Mouse (Mus musculus) midbrain, embryonic 12.5 days (tissue): Measurements from ENCODE around the gene Ppp1r13b. TPM values are rescaled to one million over a fixed set of nuclear protein-coding genes. Genes with fewer than 3 reads are reported as not detected.

Experiments used
- ATAC-seq: fragments of 200-750 bp; cut with Nextera tagmentation; 2 replicates; pipeline ENCODE4 v1.8.0; 2017; ENCODE audit warnings: low read depth, moderate TSS enrichment, moderate library complexity; ENCODE audit not compliant: low FRiP score
- H3K27ac ChIP-seq: fragments of 300-500 bp; sonication (generic); replicated peaks from 2 replicates; pipeline ENCODE4 v1.5.1; 2016; ENCODE audit warnings: mild to moderate bottlenecking
- H3K27me3 ChIP-seq: fragments of 300-500 bp; sonication (generic); 2 replicates; pipeline ENCODE4 v1.6.1; 2016; ENCODE audit warnings: mild to moderate bottlenecking
- H3K36me3 ChIP-seq: fragments of 300-500 bp; sonication (generic); 2 replicates; pipeline ENCODE4 v1.6.1; 2016
- H3K4me1 ChIP-seq: fragments of 300-500 bp; sonication (generic); 2 replicates; pipeline ENCODE4 v1.6.1; 2016
- H3K4me2 ChIP-seq: fragments of 300-500 bp; sonication (generic); replicated peaks from 2 replicates; pipeline ENCODE4 v1.6.1; 2016; ENCODE audit warnings: mild to moderate bottlenecking, moderate library complexity
- H3K4me3 ChIP-seq: fragments of 300-500 bp; sonication (generic); 2 replicates; pipeline ENCODE4 v1.5.1; 2016; ENCODE audit warnings: mild to moderate bottlenecking
- H3K9ac ChIP-seq: fragments of 300-500 bp; sonication (generic); replicated peaks from 2 replicates; pipeline ENCODE4 v1.6.1; 2016; ENCODE audit warnings: mild to moderate bottlenecking, moderate library complexity
- H3K9me3 ChIP-seq: fragments of 300-500 bp; sonication (generic); 2 replicates; pipeline ENCODE4 v1.6.1; 2016; ENCODE audit warnings: mild to moderate bottlenecking
- WGBS: fragments of 180-500 bp; shearing (Covaris S2); methylation state at CpG from one replicate; pipeline ENCODE4 v1.1.7; 2016; 5-methylcytosine and 5-hydroxymethylcytosine counted together
- polyA plus RNA-seq: library from polyadenylated mRNA; unstranded; fragments of >200 nt; fragmentation: Nextera tagmentation; extraction: Ambion mirVana; gene quantifications from 2 replicates; pipeline ENCODE4 v1.2.1, GENCODE M21; 2016

Gene Ppp1r13b
- polyA plus RNA-seq, 1 experiment from 2014 or later = 11.6 TPM

DNA sequence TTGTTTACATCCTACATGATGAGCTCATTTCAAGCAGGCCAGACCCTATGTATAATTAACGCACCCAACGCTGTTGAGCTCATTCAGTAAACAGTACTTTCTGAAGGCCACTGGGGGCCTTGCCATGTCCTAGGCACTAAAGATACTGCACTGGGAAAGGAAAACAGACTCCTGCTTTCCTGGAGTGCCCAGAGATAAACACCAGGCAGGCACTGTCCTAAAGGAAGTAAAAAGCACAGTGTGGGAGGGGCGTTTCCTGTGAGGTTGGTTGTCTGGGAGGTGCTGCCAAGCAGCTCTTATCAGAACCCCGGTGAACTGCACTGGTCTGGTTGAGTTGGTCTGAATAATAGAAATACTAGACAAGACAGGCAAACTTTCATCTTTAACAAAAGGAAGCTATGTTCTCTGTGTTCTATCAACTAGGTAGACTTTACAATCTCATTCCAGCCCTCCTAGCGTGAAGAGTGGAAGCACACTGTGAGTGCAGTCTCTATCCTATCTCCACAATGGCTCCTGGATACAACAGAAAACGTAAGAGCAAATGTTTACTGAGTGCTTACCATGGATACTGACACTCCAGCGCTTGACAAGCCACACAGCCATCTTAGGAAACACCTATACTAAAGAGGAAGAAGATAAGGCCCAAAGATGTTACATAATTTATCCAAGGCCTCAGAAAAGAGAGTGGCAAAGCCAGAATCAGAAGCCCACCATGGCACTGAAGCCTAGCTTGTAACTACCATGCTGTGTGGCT, 10.8 kb downstream of the Ppp1r13b start:
- no peaks in the 10 kb centered on the region for H3K36me3 ChIP-seq
- 62% methylated on average over 7 of the region's 7 CpGs for WGBS
- H3K9ac ChIP-seq = no peak overlapping the region

DNA sequence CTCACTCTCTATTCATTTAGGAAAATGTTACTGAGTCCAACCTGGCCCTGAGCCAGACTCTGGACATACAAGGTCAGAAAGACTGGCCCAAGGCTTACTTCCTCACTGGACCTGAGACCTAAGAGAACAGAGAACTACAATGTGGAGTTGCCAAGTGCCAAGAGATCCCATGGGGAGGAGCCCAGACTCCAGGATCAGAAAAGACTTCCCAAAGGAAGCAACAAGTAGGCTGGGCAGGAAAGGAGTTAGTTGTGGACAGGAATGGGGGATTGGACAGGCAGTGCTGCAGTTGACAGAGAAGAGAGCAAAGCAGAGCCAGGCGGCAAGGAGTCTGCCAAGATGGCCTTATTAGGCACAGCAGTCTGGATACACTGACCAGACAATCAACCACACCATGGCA, 13.8 kb downstream of the Ppp1r13b start:
- no peak for ATAC-seq
- no peak overlapping the region for H3K4me3 ChIP-seq
- H3K9ac ChIP-seq = no peak overlapping the region
- no peaks in the 10 kb centered on the region for H3K36me3 ChIP-seq
- no peak overlapping the region for H3K4me2 ChIP-seq
- H3K9me3 ChIP-seq = no peaks in the 10 kb centered on the region
- H3K4me1 ChIP-seq = no peaks in the 10 kb centered on the region
- 72% methylated on average over 1 of the region's 1 CpGs for WGBS
- H3K27ac ChIP-seq = no peak overlapping the region
- 0 out of 2 replicates have a peak, but pooled peaks cover 4% of the 10 kb centered on the region for H3K27me3 ChIP-seq

More for the DNA sequence above, 10.8 kb downstream of the Ppp1r13b start:
- H3K27ac ChIP-seq = no peak overlapping the region
- no peak overlapping the region for H3K4me3 ChIP-seq
- H3K4me2 ChIP-seq = no peak overlapping the region
- 0 out of 2 replicates have a peak, but pooled peaks cover 4% of the 10 kb centered on the region for H3K27me3 ChIP-seq
- no peak for ATAC-seq
- no peaks in the 10 kb centered on the region for H3K9me3 ChIP-seq
- no peaks in the 10 kb centered on the region for H3K4me1 ChIP-seq

DNA sequence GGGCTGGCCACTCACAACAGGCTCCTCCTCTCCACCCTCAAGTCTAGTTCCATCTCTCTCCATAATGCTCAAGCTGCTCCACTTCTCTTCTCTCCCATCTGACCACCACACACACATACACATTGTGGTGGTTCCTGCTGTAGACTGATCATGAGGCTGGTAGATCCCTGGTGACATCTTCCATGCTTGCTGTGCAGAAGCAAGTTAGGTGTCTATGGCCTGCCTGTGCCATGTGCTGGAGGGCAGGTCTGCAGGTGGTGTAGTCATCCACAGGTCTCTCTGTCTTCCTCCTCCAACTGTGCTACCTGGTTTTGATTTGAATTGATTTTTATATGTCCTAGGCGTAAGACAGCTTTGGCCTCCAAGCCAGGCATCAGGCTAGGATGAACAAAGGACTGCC, 14.9 kb downstream of the Ppp1r13b start:
- H3K4me2 ChIP-seq = no peak overlapping the region
- no peaks in the 10 kb centered on the region for H3K9me3 ChIP-seq
- no peak for ATAC-seq
- 0 out of 2 replicates have a peak, but pooled peaks cover under 1% of the 10 kb centered on the region for H3K27me3 ChIP-seq
- no peak overlapping the region for H3K27ac ChIP-seq
- 96% methylated on average over 1 of the region's 1 CpGs for WGBS
- H3K4me1 ChIP-seq = no peaks in the 10 kb centered on the region
- no peak overlapping the region for H3K4me3 ChIP-seq
- H3K9ac ChIP-seq = no peak overlapping the region
- H3K36me3 ChIP-seq = no peaks in the 10 kb centered on the region

DNA sequence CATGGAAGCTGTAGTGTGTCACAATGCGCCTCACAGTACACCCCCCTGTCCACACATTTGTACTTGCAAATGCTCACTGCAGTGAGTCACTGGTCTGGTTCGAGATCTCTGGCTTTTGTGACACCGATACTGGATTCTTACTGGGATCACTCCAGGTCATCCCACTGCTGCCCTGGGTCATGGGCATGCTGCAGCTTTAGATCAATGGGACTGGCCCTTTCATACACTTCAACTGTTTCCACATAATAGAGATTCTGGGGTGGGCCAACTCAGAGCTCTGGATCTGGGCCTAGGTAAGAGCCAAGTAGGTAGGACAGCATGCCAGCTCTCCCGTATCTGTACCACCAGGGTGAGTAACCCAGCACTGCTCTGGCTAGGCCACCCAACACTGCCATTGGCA, 16.1 kb downstream of the Ppp1r13b start:
- H3K9me3 ChIP-seq = no peaks in the 10 kb centered on the region
- no peak overlapping the region for H3K4me2 ChIP-seq
- WGBS = 84% methylated on average over 4 of the region's 4 CpGs
- no peak overlapping the region for H3K4me3 ChIP-seq
- no peaks in the 10 kb centered on the region for H3K4me1 ChIP-seq
- H3K9ac ChIP-seq = no peak overlapping the region
- no peak for ATAC-seq
- no peaks in the 10 kb centered on the region for H3K36me3 ChIP-seq
- H3K27me3 ChIP-seq = no peaks in the 10 kb centered on the region
- H3K27ac ChIP-seq = no peak overlapping the region

DNA sequence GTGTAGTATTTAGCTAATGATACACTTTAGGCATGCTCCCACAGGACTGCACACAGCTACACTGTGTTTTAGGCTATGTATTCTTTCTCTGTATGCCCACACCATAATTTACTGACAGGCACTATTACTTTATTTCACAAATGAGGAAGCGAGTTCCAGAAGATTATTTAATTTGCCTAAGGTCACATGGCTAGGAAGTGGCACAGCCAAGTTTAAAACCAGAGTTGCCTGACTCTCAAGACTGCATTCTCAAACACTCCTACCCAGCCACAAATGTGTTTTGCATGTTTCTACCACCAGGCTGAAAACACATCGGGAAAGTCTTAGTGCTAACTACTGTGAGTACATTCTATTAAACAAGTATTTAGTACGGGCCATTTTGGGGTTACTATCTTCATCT, 18.7 kb downstream of the Ppp1r13b start:
- ATAC-seq = no peak
- no peaks in the 10 kb centered on the region for H3K4me1 ChIP-seq
- no peak overlapping the region for H3K27ac ChIP-seq
- WGBS = 87% methylated on average over 3 of the region's 3 CpGs
- no peak overlapping the region for H3K4me3 ChIP-seq
- H3K4me2 ChIP-seq = no peak overlapping the region
- no peak overlapping the region for H3K9ac ChIP-seq
- H3K27me3 ChIP-seq = no peaks in the 10 kb centered on the region
- no peaks in the 10 kb centered on the region for H3K36me3 ChIP-seq
- H3K9me3 ChIP-seq = no peaks in the 10 kb centered on the region

DNA sequence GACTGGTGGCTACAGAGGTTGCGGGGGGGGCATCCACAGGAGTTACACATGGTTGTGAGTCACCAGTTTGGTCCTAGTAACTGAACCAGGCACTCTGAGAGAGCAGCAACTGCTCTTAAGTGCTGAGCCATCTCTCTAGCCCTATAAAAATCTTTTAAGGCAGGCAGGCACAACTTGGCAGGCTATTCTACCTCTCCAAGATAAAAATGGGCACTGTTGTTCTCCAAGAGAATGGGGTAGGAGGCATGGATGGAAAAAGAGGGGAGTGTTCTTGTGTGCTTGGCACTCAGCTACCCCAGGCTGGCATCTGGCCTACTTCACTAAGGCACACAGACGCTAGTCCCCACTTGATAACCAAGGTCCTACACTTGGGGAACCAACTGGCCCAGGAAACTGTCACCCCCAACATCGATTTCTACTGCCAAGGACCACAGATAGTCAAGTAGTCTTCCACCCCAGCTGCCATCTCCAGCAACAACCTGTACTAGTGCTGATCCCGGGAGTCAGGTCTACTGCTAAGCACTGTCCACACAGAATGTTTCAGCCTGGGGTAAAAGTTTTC, 19.5 kb downstream of the Ppp1r13b start:
- Histone ChIP-seq H3K4me2 (no peak overlapping the region), H3K36me3 (no peaks in the 10 kb centered on the region), H3K4me1 (no peaks in the 10 kb centered on the region), H3K4me3 (no peak overlapping the region), H3K27ac (no peak overlapping the region), H3K9me3 (no peaks in the 10 kb centered on the region), H3K27me3 (no peaks in the 10 kb centered on the region), H3K9ac (no peak overlapping the region)
- WGBS = 90% methylated on average over 4 of the region's 4 CpGs
- no peak for ATAC-seq

DNA sequence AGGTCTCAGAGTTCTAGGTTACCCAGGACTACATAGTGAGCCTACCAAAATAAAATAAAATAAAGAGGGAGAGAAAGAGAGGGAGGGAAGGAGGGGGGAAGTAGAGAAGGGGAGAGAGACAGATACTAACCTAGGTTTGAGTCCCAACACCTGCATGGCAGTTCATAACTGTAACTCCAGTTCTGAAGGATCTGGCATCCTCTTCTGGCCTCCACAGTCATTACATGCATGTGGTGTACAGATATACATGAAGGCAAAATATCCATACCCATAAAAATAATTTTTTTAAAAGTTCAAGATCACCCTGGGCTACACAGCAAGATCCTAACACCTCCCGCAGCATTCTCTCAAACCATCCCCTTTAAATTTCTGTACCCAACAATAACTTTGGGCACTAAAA, 20.9 kb downstream of the Ppp1r13b start:
- Histone ChIP-seq H3K4me1 (no peaks in the 10 kb centered on the region), H3K27ac (no peak overlapping the region), H3K9me3 (no peaks in the 10 kb centered on the region), H3K4me2 (no peak overlapping the region), H3K36me3 (no peaks in the 10 kb centered on the region), H3K27me3 (no peaks in the 10 kb centered on the region), H3K4me3 (no peak overlapping the region), H3K9ac (no peak overlapping the region)
- ATAC-seq = no peak
- WGBS = 94% methylated on average over 1 of the region's 1 CpGs

DNA sequence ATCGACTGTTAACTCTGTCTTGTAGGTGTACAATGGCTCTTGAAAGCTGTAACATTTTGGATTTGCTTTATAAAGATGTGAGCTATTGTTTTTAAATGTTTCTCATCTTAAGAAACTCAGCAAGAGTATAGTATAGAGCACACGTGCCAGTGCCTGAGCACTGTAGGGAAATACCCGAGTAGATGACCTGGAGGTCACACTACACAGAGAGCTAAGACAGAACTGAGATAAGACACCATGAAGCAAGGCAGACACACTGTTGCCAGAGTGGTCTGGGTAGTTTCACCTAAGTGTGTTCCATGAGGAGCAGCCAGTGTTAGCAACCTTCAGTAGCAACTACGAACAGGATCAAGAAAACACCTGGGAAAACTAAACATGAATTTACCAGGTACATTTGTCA, 25.1 kb downstream of the Ppp1r13b start:
- no peaks in the 10 kb centered on the region for H3K4me1 ChIP-seq
- H3K36me3 ChIP-seq = no peaks in the 10 kb centered on the region
- no peak for ATAC-seq
- no peak overlapping the region for H3K9ac ChIP-seq
- H3K27ac ChIP-seq = no peak overlapping the region
- no peak overlapping the region for H3K4me3 ChIP-seq
- WGBS = 69% methylated on average over 4 of the region's 4 CpGs
- H3K9me3 ChIP-seq = no peaks in the 10 kb centered on the region
- H3K4me2 ChIP-seq = no peak overlapping the region
- no peaks in the 10 kb centered on the region for H3K27me3 ChIP-seq

DNA sequence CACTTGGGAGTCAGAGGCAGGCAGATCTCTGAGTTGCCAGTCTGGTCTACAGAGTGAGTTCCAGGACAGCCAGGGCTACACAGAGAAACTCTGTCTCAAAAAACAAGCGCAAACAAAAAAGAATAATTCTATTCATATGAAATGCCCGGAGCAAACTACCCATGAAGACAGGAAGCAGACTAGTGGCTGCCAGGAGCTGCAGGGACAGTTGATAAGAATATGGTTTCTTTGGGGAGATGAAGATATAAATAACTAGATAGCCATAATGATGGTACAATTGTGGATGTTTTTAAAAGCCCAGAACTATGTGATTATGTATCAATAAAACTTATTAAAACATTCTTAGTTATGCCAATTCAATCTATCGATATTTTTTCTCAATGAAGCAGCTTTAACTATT, 25.9 kb downstream of the Ppp1r13b start:
- Histone ChIP-seq H3K4me3 (no peak overlapping the region), H3K36me3 (no peaks in the 10 kb centered on the region), H3K9ac (no peak overlapping the region), H3K27ac (no peak overlapping the region), H3K4me2 (no peak overlapping the region), H3K27me3 (no peaks in the 10 kb centered on the region), H3K9me3 (no peaks in the 10 kb centered on the region), H3K4me1 (no peaks in the 10 kb centered on the region)
- no peak for ATAC-seq
- 79% methylated on average over 3 of the region's 3 CpGs for WGBS

DNA sequence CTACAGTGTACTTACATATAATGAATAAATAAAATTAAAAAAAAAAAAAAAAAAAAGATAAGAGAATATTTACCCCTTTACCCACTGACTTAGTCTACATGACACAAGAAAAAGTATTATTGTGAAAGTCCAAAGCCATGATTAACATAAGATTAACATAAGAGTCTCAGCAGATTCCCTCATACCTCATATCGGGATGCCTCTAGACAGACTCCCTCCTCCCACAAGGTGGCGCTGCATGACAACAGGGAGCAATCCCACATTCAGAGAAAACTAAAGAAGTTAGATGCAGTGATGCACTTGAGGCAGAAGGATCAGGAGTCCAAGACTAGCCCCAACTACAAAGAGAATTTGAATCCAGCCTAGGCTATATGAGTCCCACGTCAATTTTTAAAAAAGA, 29.7 kb downstream of the Ppp1r13b start:
- H3K4me3 ChIP-seq = no peak overlapping the region
- H3K4me2 ChIP-seq = no peak overlapping the region
- H3K9ac ChIP-seq = no peak overlapping the region
- H3K4me1 ChIP-seq = no peaks in the 10 kb centered on the region
- H3K27ac ChIP-seq = no peak overlapping the region
- no peaks in the 10 kb centered on the region for H3K9me3 ChIP-seq
- no peaks in the 10 kb centered on the region for H3K27me3 ChIP-seq
- H3K36me3 ChIP-seq = no peaks in the 10 kb centered on the region
- 12% methylated on average over 3 of the region's 3 CpGs for WGBS
- ATAC-seq = peak; percentile 47; the same call in 1 of the 2 replicates

DNA sequence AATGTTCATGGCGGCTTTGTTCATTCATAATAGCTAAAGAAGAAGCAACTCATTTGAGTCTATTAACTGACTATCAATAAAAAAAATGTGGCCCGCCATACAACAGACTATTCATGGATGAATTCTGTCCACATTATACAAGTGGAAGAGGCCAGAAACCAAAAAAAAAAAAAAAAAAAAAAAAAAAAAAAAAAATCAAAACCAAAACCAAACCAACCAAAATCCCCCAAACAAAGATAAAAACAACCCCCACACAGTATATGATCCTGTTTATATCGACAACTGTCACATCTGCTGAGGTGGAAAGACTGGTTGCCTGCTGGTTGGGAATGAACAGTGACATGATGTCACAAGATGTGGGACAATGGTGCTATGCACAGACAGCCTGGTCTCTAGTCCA, 32.4 kb downstream of the Ppp1r13b start:
- Histone ChIP-seq H3K27ac (no peak overlapping the region), H3K9me3 (no peaks in the 10 kb centered on the region), H3K4me2 (no peak overlapping the region), H3K9ac (no peak overlapping the region), H3K27me3 (no peaks in the 10 kb centered on the region), H3K4me3 (no peak overlapping the region), H3K4me1 (no peaks in the 10 kb centered on the region), H3K36me3 (no peaks in the 10 kb centered on the region)
- ATAC-seq = no peak
- WGBS = 86% methylated on average over 3 of the region's 3 CpGs

DNA sequence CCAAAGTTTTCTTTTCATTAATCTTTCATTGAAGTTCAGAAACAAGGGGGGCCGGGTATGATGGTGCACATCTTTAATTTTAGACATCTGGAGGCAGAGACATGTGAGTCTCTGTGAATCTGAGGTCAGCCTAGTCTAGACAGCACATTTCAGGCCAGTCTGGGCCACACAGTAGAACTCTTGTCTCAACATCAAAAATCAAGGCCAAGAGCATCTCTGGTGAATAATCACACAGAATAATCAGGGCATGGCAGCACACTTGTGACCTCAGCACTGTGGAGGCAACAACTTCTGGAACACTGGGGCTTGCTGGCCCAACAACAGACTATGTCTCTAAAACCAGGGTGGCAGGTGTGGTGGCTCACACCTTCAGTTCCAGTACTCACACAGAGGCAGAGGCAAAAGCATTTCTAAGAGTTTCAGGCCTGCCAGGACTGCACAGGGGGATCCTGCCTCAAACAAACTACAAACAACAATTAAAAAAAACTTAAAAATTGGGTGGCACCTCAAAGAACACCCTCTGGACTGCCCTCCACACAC, 33.2 kb downstream of the Ppp1r13b start:
- no peak overlapping the region for H3K9ac ChIP-seq
- H3K36me3 ChIP-seq = no peaks in the 10 kb centered on the region
- no peaks in the 10 kb centered on the region for H3K9me3 ChIP-seq
- H3K4me2 ChIP-seq = no peak overlapping the region
- H3K27me3 ChIP-seq = no peaks in the 10 kb centered on the region
- WGBS = 65% methylated on average over 1 of the region's 1 CpGs
- no peak overlapping the region for H3K4me3 ChIP-seq
- no peak for ATAC-seq
- no peaks in the 10 kb centered on the region for H3K4me1 ChIP-seq
- H3K27ac ChIP-seq = no peak overlapping the region
